In genomic region chr9:18722712-18723099, GRCm38 (mm10) we compare ENCODE assay signal across 28 mouse cellular contexts. TPM values are rescaled to one million over a fixed set of nuclear protein-coding genes. Genes with fewer than 3 reads are reported as not detected.
DNase-seq lines count a peak whose midpoint lies in the region; ATAC-seq and TF ChIP-seq lines count a peak whose summit lies in the region.
"Had no signal": no experiment of that assay in that cellular context is flagged by ENCODE, and none has a peak within 500 bp of the region (broad histone marks: within the 10 kb centered on the region; RNA-seq: fewer than 3 reads in every experiment).

No protein-coding gene starts in this region.

- no peak overlapping the region for H3K27ac ChIP-seq in lung, embryonic 15.5 days
- peak overlapping the region; percentile 22; the same call in 1 of the 2 replicates for H3K27ac ChIP-seq in ES-E14 (ENCODE audit: insufficient read depth, low read depth, low read length, poor library complexity, severe bottlenecking)
- H3K27ac ChIP-seq: embryonic facial prominence, embryonic 15.5 days had no signal

- peak; percentile 61; the same call in 1 of the 2 replicates for ATAC-seq in lung, embryonic 15.5 days (ENCODE audit: borderline replicate concordance, extremely low read depth, low FRiP score, low TSS enrichment)
- ATAC-seq: CD4-positive, CD25-positive, alpha-beta regulatory T cell, adult 4 months had no signal

- 24% methylated on average over 4 of the region's 4 CpGs for WGBS in lung, embryonic 15.5 days
- WGBS in lung, adult 2 months: 32% methylated on average over 4 of the region's 4 CpGs

- no peak overlapping the region for H3K9ac ChIP-seq in lung, embryonic 15.5 days
- no peak overlapping the region for H3K9ac ChIP-seq in ES-E14 (ENCODE audit: insufficient read depth, low read depth, low read length, poor library complexity, severe bottlenecking)
- H3K9ac ChIP-seq: embryonic facial prominence, embryonic 15.5 days; forebrain, postnatal 0 days; heart, embryonic 12.5 days had no signal

- H3K36me3 ChIP-seq in lung, embryonic 15.5 days: no peaks in the 10 kb centered on the region
- H3K36me3 ChIP-seq in ES-E14 (ENCODE audit: control insufficient read depth, insufficient read depth, low read length, poor library complexity, severe bottlenecking): no peaks in the 10 kb centered on the region
- H3K36me3 ChIP-seq: embryonic facial prominence, embryonic 15.5 days; heart, embryonic 12.5 days had no signal

- in situ Hi-C loops in ES-E14 (cut with MboI; ENCODE audit: low sequenced_read_pairs in 2 of 2, unreplicated experiment in 2 of 2): no loop called here

- peak; percentile 1 for DNase-seq in embryo, embryonic 10.5 days (ENCODE audit: low spot score)
- no peak for DNase-seq in embryo, embryonic 11 days
- DNase-seq in lung, adult 2 months: no peak
- DNase-seq in ES-E14 (ENCODE audit: low read depth, low spot score): peak; percentile 27
- peak; percentile 47 for DNase-seq in retina, embryonic 14.5 days (ENCODE audit: low spot score)
- no peak for DNase-seq in gastrocnemius, postnatal 4 days (ENCODE audit: low spot score in 2 of 2)
- DNase-seq in spleen, postnatal 4 days (ENCODE audit: low spot score in 2 of 2): no peak
- DNase-seq: adrenal gland, postnatal 14 days; B cell, adult 2 months; cerebellum, adult 18-20 months; cerebellum, adult 9-11 months; cerebellum, postnatal 36 days; forebrain, postnatal 0 days; gastrocnemius, postnatal 14 days; heart, postnatal 36 days had no signal

- H3K27me3 ChIP-seq in lung, embryonic 15.5 days: no peaks in the 10 kb centered on the region
- H3K27me3 ChIP-seq: embryonic facial prominence, embryonic 15.5 days; heart, embryonic 12.5 days had no signal

- H3K4me3 ChIP-seq in lung, embryonic 15.5 days: no peak overlapping the region
- no peak overlapping the region for H3K4me3 ChIP-seq in lung, adult 2 months (replicated peaks; ENCODE audit: extremely low read depth, low read depth, low read length)
- H3K4me3 ChIP-seq in ES-E14 (ENCODE audit: insufficient read depth in 1 of 2, low read depth in 1 of 2, low read length in 2 of 2, poor library complexity in 1 of 2, severe bottlenecking in 1 of 2): no peak overlapping the region
- H3K4me3 ChIP-seq: embryonic facial prominence, embryonic 15.5 days; erythroblast, embryonic 14.5 days; heart, embryonic 12.5 days had no signal

- H3K4me1 ChIP-seq in lung, embryonic 15.5 days: peaks cover 4% of the 10 kb centered on the region; the same call in 1 of the 2 replicates
- no peaks in the 10 kb centered on the region for H3K4me1 ChIP-seq in lung, adult 2 months (ENCODE audit: control insufficient read depth, insufficient read depth, low read length)
- peaks cover 11 to 12% of the 10 kb centered on the region in 2 experiments for H3K4me1 ChIP-seq in ES-E14 (ENCODE audit: control insufficient read depth in 2 of 2, insufficient read depth in 2 of 2, low read length in 2 of 2, poor library complexity in 1 of 2)

- H3K4me2 ChIP-seq in lung, embryonic 15.5 days: no peak overlapping the region
- H3K4me2 ChIP-seq: embryonic facial prominence, embryonic 15.5 days; heart, embryonic 12.5 days had no signal

- TF ChIP-seq POLR2A in lung, adult 2 months (IDR thresholded peaks at IDR 0.05; ENCODE audit: borderline replicate concordance, extremely low read depth, low read depth, low read length): no peak

- no peak for TF ChIP-seq CTCF in lung, adult 2 months (IDR thresholded peaks at IDR 0.05; ENCODE audit: insufficient read depth, low read length)

- no peaks in the 10 kb centered on the region for H3K9me3 ChIP-seq in lung, embryonic 15.5 days
- H3K9me3 ChIP-seq in ES-E14 (ENCODE audit: control insufficient read depth, insufficient read depth, low read depth, low read length): no peaks in the 10 kb centered on the region
- H3K9me3 ChIP-seq: embryonic facial prominence, embryonic 15.5 days; heart, embryonic 12.5 days had no signal

TF ChIP-seq in ES-E14, 5 proteins besides CTCF, POLR2A, EP300 and RAD21:
- TF ChIP-seq ZC3H11A (IDR thresholded peaks at IDR 0.05; ENCODE audit: borderline replicate concordance, low read depth, low read length) (no peak), CHD2 (IDR thresholded peaks at IDR 0.05; ENCODE audit: low read depth, low read length) (no peak; the same call in 1 of the 2 replicates), ZNF384 (IDR thresholded peaks at IDR 0.05; ENCODE audit: low read depth, low read length) (no peak), MAFK (IDR thresholded peaks at IDR 0.05; ENCODE audit: insufficient read depth, low read depth, low read length) (no peak), HCFC1 (IDR thresholded peaks at IDR 0.05; ENCODE audit: borderline replicate concordance, insufficient read depth, low read length) (no peak)
TF ChIP-seq in ES-E14: peak in this region for 0.

RNA-seq across cellular contexts. Expression of gene Olfr24, which starts 41.1 kb away (rescaled TPM):
- not detected in 2 replicates for polyA plus RNA-seq in lung, embryonic 15.5 days (2015; fragmentation: Nextera tagmentation; extraction: Ambion mirVana)
- not detected in 2 replicates for polyA plus RNA-seq in lung, adult 2 months (2012; rRNA removed)
- 0.13 and 0.48 TPM in 2 replicates for total RNA-seq in ES-E14 (2012; rRNA removed)
- not detected for total RNA-seq in gastrocnemius, postnatal 4 days (2021)
- total RNA-seq: adrenal gland, postnatal 14 days; forebrain, postnatal 0 days; gastrocnemius, adult 18-20 months; gastrocnemius, postnatal 14 days; granulocyte monocyte progenitor cell, adult 5-6 weeks; heart, adult 8-10 months; heart, postnatal 36 days had no signal
- polyA plus RNA-seq: CD4-positive, CD25-positive, alpha-beta regulatory T cell, adult 4 months; embryonic facial prominence, embryonic 11.5 days; erythroblast, embryonic 14.5 days; forebrain, embryonic 11.5 days; forebrain, postnatal 0 days; heart, embryonic 12.5 days; hindbrain, embryonic 11.5 days; hindbrain, embryonic 16.5 days; intestine, embryonic 14.5 days had no signal

RNA-seq across cellular contexts. Expression of gene Muc16, which starts 48.4 kb away (rescaled TPM):
- 1.0 and 1.3 TPM in 2 replicates for polyA plus RNA-seq in lung, embryonic 15.5 days (2015; fragmentation: Nextera tagmentation; extraction: Ambion mirVana)
- polyA plus RNA-seq in lung, adult 2 months (2012; rRNA removed): 4.4 and 5.0 TPM in 2 replicates
- under 0.01 TPM in 2 replicates for total RNA-seq in ES-E14 (2012; rRNA removed)
- total RNA-seq in gastrocnemius, postnatal 4 days (2021): under 1 TPM; 0.02 to 0.16 TPM
- total RNA-seq: forebrain, postnatal 0 days; gastrocnemius, postnatal 14 days; granulocyte monocyte progenitor cell, adult 5-6 weeks had no signal
- polyA plus RNA-seq: embryonic facial prominence, embryonic 11.5 days; forebrain, embryonic 11.5 days; forebrain, postnatal 0 days; hindbrain, embryonic 11.5 days had no signal

Comparison
In these comparisons a context has a peak if more than half of its experiments do, and no peak if none do; other contexts are left out.
1. DNase-seq: peak in embryo, embryonic 10.5 days (single experiment), ES-E14 (single experiment) and retina, embryonic 14.5 days (single experiment); none in embryo, embryonic 11 days (single experiment), lung, adult 2 months (single experiment), gastrocnemius, postnatal 4 days (0 of 2) and spleen, postnatal 4 days (0 of 2).